Mouse (Mus musculus) mouse embryonic stem cell (cell line): ENCODE measurements around the gene P4ha2.

ENCODE experiments used
- in situ Hi-C, 2 experiments: fragments of 300-500 bp; cut with MboI; formaldehyde crosslinking; loops; 1 replicate in 1 of 2; 3 replicates in 1 of 2; pipeline ENCODE4 v1.14.3; 2019 to 2020; ENCODE audit warnings: low sequenced_read_pairs in 2 of 2, low pct_unique_long_range_greater_than_20kb in 1 of 2, mixed read lengths in 1 of 2; ENCODE audit not compliant: unreplicated experiment in 1 of 2

The P4ha2 gene

DNA sequence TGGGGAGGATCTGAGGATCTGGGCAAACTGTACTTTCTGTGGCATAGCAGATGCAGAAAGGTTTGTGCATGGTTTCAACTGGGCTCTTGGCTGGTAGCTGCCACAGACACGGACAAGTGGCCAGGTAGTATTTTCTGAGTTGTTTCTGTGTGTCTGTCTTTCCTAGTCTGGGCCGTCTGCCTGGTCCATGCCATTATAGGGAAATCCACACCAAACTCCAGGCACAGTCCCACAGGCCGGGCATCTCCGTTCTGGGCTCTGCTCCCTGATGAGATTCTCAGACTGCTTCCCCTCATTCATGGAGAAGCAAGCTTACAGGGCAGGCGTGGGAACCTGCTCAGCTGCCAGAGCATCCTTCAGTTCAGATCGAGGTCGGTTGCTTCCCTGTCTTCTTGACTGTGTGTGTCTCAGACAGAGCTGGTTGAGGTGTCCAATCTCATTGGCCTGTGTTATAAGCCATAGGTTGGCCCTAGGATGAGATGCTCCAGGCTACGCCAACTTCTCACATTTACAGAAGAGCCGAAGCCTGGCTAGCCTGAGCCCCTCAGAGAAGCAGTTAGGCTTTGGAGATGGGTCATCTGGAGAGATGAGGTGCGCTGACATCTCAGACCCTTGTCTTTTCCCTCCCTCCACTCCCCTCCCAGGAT lies at the start of gene P4ha2:
Gene P4ha2 (plus strand): TSS at position 51 of the 647 bp plus-strand sequence.
- in situ Hi-C loops: no loop called here

DNA sequence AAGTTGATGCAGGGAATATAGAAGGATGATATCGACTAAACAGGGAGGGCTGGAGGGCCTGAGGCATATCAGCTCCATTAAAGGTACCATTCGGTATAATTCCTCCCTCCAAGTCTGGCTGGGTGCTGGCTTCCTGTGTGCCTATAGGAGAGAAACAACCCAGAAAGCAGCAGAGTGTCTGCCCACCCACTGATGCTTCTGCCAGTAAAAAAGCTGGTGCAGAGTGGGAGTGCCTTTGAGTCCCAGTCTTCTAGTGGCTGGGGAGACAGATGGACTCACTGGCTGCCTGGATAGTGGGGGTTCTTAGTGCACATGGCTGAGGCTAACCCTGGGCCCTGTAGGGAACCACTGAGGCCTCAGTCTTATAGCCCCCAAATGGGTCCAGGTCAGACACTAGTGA lies 49.7 kb upstream of the P4ha2 start:
- in situ Hi-C loops: no loop called here

DNA sequence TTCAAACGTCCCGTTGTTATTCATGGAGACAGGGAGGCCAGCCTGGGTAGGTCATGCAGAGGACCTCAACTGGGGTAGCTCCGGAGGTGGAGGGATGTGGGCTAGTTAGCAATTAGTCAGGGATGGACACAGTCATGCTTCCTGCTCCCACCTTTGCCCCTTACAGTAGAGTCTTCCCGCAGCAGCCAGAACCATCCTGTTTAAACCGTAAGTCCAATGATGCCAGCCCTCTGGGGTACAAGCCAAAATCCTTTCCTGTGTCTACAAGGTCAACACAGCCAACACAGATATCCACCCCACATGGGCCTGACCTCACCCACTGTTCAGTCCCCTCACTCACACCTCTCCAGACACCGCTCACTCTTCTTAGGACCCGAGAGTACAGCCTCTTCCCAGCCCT lies 48.7 kb upstream of the P4ha2 start:
- in situ Hi-C loops: no loop called here

DNA sequence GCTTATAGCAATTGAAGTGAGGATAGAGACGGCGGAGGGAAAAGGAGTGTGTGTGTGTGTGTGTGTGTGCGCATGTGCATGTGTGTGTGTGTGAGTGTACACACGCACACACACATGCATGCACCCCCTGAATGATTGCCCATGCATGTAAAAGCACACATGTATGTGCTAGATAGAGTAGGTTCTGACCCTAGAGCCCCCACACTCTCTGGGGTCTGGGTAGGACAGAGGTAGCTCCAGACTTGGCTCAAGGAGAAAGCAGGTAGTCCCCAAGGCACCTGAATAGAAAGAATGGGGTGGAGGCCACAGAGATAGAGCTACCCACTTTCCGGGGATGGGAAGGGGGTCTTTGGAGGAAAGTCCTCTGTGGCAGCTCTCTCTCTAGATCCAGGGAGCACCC lies 47.8 kb upstream of the P4ha2 start:
- in situ Hi-C loops: no loop called here

- in situ Hi-C loops: no loop called here
Measured at GRCm38 (mm10) chr11:54053090-54053489, 46.8 kb upstream of the P4ha2 start.

- in situ Hi-C loops: no loop called here
Measured at GRCm38 (mm10) chr11:54054257-54054656, 45.6 kb upstream of the P4ha2 start.

- in situ Hi-C loops: loop anchor here in 1 of 2 experiments (5.0 kb wide), 1 partner anchor 54 kb away; no protein-coding TSS in a partner anchor
Measured at GRCm38 (mm10) chr11:54056132-54056531, 43.8 kb upstream of the P4ha2 start.

- in situ Hi-C loops: loop anchor here in 1 of 2 experiments (5.0 kb wide), 1 partner anchor 55 kb away; no protein-coding TSS in a partner anchor
Measured at GRCm38 (mm10) chr11:54057428-54057827, 42.5 kb upstream of the P4ha2 start.

GRCm38 (mm10) chr11:54058056-54058617 lies 41.8 kb upstream of the P4ha2 start:
- in situ Hi-C loops: loop anchor here in 1 of 2 experiments (5.0 kb wide), 1 partner anchor 56 kb away; no protein-coding TSS in a partner anchor

DNA sequence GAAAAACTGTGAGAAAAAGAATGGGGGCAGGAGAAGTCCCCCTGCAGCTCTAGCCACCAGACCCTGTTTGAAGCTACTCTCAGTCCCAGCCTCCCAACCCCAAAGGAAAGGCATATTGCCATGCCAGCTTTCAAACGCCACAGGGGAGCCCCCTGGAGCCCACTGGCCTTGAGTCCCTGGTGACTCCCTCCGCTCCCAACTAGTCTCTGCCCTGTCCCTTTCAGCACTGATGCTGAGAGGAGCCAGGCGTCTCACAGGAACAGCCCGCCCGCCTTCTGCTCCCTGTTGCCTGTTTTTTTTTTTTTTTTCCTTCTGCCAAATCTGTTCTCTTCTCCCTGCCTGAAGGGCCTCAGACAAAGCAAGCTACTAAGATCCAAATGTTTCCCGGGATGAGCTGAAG lies 41.3 kb upstream of the P4ha2 start:
- in situ Hi-C loops: loop anchor here in 1 of 2 experiments (5.0 kb wide), 1 partner anchor 56 kb away; no protein-coding TSS in a partner anchor

GRCm38 (mm10) chr11:54059526-54059925 lies 40.4 kb upstream of the P4ha2 start:
- in situ Hi-C loops: loop anchor here in 1 of 2 experiments (5.0 kb wide), 1 partner anchor 57 kb away; no protein-coding TSS in a partner anchor

- in situ Hi-C loops: no loop called here
Measured at GRCm38 (mm10) chr11:54060316-54060715, 39.6 kb upstream of the P4ha2 start.

GRCm38 (mm10) chr11:54062086-54062752 lies 37.7 kb upstream of the P4ha2 start:
- in situ Hi-C loops: no loop called here

DNA sequence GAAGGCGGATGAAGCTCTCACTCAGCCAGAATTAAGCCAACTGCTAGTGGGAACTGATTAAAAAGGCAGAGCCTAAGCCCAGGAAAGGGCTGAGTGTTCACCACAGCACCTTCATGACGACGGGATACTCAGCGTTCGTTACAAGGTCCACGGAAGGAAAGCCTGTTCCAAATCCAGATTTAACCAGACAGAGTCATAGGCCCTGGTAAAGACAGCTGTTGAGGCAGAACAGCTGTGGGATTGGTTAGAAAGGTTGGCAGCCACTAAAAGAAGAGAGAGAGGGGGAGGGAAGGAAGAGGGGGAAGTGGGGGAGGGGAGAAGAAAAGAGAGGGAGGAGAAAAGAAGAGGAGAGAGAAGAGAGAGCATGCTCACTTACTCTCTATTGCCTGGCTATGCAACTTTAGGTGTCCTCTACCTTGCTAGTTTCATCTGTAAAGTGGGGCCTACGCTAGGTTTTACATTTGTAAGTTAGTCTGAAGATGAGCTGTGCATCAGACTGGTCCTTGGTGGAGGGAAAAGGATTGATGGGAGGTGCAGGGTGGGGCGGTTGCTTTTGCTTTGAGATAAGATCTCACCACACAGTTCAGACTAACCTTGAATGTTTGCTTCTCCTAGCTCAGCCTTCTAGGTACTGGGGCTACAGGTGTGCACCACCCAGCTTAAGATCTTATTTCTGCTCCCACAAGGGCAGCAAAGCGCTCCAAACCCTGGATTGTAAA lies 37.0 kb upstream of the P4ha2 start:
- in situ Hi-C loops: no loop called here

- in situ Hi-C loops: no loop called here
Measured at GRCm38 (mm10) chr11:54063472-54063775, 36.5 kb upstream of the P4ha2 start.

DNA sequence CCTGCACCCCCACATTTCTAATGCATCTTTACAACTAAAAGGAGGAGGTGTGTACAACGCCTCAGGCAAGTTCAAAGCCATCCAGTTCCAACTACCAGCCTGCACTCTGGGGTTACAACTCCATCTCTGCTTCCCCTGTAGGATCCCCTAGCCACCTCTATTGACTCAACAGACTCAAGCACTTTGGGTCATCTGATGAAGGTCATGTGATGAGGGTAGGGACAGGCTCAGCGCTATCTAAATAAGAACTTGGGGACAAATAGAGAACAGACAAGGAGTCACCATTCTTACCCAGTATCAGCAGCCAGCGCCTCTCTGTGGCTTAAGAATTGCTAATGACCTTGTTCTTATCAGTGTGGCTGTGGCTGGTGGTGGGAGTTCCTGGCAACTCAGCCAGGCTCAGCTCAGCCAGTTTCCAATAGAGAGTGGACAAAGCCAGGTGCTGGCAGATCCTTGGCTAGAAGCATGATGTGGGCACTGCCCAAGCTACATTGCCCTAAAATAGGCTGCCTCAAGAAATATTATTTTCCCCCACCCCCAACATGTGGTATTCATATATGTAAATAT lies 35.4 kb upstream of the P4ha2 start:
- in situ Hi-C loops: no loop called here

DNA sequence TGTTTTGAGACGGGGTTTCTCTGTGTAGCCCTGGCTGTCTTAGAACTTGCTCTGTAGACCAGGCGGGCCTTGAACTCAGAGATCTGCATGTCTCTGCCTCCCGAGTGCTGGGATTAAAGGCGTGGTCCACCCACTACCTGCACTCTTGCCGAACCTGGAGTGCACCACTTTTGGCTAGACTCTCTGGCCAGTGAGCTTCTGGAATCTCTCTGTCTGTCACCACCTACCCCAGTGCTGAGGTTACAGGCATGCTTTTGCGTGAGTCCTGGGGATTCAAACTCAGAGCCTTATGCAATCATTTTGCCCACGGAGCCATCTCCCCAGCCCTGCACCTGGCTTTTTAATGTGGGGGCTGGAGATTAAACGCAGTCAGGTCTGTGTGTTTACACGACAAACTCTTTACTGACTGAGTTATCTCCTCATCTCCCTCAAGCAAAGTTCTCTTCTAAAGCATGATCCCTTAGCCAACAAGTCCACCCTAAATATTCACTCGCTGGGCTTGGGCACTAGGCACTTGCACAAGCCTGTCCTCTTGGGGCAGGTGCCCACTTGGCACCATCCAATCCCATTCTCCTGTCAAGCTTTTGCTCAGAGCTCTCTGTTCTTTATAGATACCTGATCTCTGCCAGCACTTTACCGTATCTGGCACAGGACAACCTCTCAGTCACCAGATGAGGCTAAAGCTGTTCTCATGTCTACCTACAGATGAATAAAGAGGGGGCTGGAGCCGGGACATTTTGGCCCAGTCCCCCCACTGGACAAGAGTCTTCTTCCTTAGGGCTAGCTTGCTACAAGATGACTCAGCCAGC lies 34.6 kb upstream of the P4ha2 start:
- in situ Hi-C loops: no loop called here

DNA sequence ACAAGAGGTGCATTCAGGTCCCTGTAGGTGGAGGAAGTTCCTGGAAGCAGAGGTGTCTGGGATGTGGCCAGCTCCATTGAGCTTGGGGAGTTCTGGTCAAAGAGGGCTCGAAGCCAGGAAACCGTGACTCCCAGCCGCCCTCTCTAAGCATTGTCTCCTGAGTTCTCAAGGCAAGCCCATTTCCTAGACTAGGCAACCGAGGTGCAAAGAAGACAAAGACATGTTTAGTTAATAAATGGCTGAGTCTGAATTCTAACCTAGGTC lies 34.0 kb upstream of the P4ha2 start:
- in situ Hi-C loops: no loop called here
